Mouse (Mus musculus) gastrocnemius, postnatal 4 days (tissue): ENCODE measurements around the gene Zfp317. TPM values are rescaled to one million over a fixed set of nuclear protein-coding genes. Genes with fewer than 3 reads are reported as not detected.
A peak's percentile ranks its signal among the peaks of the same experiment; 100 is the strongest.
"Not testable (repeated sequence)": the region's sequence is repeated elsewhere in the genome, so short reads cannot be mapped to it uniquely, and the experiment has no call there.

ENCODE experiments used
- DNase-seq, 2 experiments: peaks; one replicate each; pipeline ENCODE4 v3.0.0; 2021 to 2022; ENCODE audit warnings: low spot score in 2 of 2, mixed read lengths in 2 of 2
- long read RNA-seq, 2 experiments: library from polyadenylated mRNA; stranded (forward); transcript quantifications; one replicate each; pipeline ENCODE4 v2.0.0; 2021
- total RNA-seq, 2 experiments: library from RNA; stranded (reverse); gene quantifications; 2 replicates each; pipeline ENCODE4 v1.2.3; 2021

Gene Zfp317
- total RNA-seq, result 10 to 100 TPM; 12.5 to 15.6 TPM
- long read RNA-seq, experiment 1, partial matches to known transcripts, result 0 of 23 reads
- long read RNA-seq, experiment 1, other reads (novel, unspliced or antisense), result 19 of 23 reads
- long read RNA-seq, experiment 2, partial matches to known transcripts, result 2 of 20 reads
- long read RNA-seq, experiment 2, other reads (novel, unspliced or antisense), result 16 of 20 reads

DNA sequence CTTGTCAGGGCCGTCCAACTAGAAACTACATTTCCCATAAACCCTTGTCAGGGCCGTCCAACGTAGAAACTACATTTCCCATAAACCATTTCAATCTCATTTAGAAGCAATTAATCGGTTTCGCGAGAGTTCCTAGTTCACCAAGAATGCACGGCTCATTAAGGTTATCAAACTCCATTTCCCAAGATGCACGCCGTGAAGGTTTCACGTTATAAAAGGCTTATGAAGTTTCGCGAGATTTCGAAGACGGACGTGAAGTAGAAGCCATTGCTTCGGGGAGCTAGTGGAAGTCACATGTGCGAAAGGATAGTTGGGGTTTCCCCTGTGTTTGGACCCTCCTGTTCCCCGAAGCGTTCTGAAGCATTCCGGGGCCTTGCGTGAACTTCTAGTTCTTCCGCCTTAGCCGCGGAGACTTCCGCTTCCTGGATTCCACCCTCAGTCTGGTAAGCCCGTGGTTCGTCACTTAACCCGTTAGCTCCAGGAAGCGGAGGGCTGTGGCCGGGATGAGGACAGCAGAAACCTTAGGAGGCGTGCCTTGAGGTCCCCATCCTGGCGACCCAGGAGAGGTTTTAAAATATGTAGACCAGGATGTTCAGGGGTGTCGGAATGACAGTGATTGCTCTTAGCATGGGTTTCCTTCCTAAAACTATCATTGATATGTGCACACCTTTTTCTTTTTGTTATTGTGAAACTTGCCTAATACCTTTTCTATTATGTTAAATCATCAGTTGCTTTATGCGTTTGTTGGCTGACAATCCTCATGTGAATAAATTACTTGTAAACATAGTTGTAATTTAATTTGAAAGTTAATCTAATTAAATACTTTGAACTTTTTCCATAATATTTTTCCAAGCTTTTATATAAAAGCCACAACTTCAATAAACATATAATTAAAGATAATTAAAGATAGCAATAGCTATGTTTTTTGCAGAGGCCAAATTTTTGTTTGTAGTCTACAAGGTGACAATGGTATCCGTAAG, at the start of gene Zfp317:
Gene Zfp317, plus strand, starts transcription at position 260 of the 980 bp plus-strand sequence.
- peak; percentile 59 to 77 for DNase-seq

DNA sequence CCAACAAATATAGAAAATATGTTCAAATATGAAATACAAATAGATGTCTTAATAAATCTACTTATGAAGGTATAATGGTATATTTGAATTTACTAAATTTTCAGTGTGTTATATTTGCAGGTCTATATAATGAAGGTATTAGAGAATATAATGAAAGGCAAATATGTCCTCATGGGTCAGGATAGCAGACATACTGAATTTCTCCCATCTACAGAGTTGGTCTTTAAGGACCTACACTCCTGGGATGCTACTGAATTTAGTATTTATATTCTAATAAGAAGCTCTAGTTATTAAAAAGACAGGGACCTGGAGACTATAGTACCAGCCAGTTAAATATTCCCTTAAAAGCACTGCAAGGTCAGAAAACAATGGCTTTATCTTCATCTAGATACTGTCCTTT, 39.6 kb upstream of the Zfp317 start, which contains the start of gene Olfr855:
Gene Olfr855, plus strand, starts transcription at position 301 of the 400 bp plus-strand sequence.
- DNase-seq, result no peak

DNA sequence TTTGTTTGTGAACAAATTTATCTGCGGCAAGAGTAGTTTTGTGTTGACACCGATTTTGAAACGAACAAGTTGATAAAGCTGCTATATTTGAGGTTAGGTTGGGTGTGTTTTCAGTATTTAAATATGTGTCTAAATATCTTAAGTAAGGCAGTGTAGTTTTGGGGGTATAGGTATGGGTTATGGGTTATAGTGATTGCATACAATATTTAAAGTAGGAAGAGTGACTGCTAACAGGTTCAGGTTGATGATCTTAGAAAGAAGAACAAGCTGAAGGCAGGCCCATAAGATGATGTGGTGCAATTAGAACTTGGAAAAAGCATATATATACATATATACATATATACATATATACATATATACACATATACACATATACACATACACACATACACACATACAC, 605 bp upstream of the Zfp317 start:
- no peak for DNase-seq

DNA sequence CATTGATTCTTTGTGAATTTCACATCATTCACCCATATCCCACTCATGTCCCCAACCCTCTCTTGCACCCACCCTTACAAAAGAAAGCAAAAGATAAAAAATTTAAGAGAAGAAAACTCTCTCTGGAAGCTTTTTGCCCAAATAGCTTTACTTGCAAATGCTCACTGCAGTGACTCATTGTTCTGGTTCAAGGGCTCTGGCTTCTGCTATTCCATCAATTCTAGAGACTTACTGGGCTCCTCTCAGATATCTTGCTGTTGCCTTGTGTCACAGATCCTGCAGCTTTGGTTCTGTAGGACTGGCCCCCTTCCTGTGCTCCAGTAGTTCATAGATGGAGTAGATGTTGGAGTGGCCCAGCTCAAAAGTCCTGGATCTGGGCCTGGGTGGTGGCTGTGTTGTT, 7.7 kb downstream of the Zfp317 start:
- DNase-seq, result no peak

DNA sequence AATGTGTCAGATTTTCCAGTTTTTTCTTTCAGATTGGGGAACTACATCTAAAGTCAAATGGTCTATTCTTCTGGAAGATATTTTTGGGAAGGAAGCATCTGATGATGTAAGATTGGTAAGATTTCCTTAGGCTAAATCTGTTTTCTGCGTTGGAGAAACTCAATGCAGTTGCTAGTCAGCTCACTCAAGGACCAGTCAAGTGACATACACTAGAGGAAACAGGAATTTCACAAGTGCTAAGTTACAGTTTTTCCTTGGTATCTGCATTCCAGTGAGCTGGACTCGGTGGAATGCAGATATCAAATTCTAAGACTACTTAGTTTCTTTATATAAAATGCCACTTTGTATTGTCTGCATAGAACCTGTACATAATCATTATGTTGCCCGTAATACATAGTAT, 23.3 kb downstream of the Zfp317 start:
- DNase-seq, result no peak

DNA sequence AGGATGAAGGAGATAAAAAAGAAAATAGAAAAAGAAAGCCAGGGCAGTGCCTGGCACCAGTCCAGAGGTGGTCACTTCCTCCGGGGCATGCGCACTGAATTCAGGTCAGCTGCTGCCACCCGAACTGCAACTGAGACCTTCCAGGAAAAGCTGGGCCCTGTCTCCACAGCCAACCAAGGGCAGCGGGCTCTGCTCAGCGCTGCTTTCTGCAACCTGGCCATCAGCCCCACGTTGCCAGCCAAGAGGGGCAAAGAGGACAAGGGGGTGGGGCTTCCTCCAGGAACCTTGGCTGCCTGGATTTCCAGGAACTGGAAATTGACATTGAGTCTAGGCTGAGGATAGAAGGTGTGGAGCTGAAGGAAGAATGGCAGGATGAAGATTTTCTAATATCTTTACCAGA, 68.4 kb downstream of the Zfp317 start:
- no peak for DNase-seq

DNA sequence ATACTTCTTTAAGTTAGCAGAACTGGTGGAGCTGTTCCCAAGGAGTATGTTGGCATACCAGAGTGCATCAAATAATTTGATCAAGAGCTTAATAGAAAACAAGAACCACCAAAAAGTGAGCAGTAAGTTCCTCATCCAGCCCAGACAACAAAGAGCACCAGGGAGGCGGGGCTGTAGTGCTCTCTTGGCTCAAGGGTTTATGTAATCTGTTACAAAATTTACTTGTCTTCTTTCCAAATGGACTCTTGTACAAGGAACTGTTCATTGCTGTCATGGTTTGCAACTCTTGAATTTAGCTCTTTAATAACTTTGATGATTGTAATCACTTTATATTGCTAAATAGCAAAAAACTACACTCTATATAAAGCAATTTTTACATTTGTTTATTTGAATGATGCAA, 69.5 kb downstream of the Zfp317 start:
- no peak for DNase-seq

DNA sequence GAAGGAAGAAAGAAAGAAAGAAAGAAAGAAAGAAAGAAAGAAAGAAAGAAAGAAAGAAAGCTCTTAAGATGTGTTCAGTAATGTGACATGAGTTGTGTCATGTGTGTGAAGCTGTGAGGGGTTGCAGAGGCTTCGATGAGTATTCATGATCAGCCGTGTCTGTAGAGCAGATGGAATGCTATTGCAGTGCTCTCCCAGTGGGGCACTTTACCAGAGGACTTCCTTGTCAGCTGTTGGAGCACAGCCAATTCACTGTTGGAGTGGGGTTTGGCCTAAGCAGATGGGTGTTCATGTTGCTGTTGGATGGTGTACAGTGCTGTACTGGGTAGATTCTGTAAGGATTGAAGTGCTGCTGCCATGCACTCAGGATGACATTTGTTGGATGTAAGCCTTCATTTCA, 70.5 kb downstream of the Zfp317 start:
- DNase-seq, result no peak

DNA sequence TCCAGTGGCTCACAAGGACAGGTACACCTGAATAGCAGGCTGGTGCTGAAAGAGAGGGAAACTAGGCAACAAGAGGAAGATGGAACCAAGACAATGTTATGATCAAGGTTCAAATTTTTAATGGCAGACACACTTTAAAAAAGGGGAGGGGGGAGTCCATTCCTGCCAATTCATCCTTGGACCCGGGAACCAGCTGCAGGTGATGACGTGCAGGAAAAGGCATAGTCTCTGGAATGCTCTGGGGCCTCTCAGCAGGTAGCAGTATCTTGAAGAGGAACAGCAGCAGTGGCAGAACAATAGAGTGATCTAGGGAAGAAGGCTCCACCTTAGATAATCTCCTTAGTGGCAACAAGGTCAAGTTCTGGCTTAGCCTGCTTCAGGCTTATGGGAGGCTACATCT, 72.4 kb downstream of the Zfp317 start:
- not testable (repeated sequence) for DNase-seq

DNA sequence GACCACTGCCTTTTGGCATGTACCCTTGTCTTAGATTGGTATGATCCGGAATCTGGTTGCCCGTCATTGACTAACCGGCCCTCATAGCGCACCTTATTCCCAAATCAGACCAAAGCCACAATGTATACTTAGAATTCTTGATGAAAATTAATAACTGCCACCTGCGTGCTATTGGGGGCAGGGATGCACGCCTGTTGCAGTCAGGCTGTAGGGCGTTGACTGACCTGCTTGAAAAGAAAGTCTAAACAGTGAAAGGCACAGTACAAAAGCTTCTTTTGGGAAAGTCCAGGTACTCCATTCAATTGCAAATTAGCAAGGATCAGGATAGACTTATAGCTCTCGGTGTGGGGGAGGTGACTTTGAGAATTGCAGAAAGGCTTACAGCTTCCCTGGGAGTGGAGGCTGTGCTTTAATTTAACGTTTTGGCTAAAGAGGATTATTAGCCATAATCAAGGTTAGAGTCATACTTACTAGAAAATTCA, 73.0 kb downstream of the Zfp317 start:
- DNase-seq, result not testable (repeated sequence)

Other genes starting within 250 kb of the Zfp317 start
- gene Olfr847, start 243.4 kb upstream of the Zfp317 start, total RNA-seq, result not detected
- gene Olfr849, start 181.8 kb upstream of the Zfp317 start, total RNA-seq, result not detected
- gene Olfr850, start 143.9 kb upstream of the Zfp317 start, total RNA-seq, result not detected
- not detected for gene Olfr851, start 128.8 kb upstream of the Zfp317 start, total RNA-seq
- not detected for gene Olfr853, start 81.0 kb upstream of the Zfp317 start, total RNA-seq
- not detected for gene Olfr854, start 54.7 kb upstream of the Zfp317 start, total RNA-seq
- not detected for gene Olfr855, start 39.5 kb upstream of the Zfp317 start, total RNA-seq
- not detected for gene Olfr857, start 87.3 kb downstream of the Zfp317 start, total RNA-seq
- gene Olfr58, start 158.2 kb downstream of the Zfp317 start, total RNA-seq, result not detected
- gene Olfr859, start 182.8 kb downstream of the Zfp317 start, total RNA-seq, result not detected
- not detected for gene Olfr860, start 227.6 kb downstream of the Zfp317 start, total RNA-seq